Mouse (Mus musculus): ENCODE measurements around the gene Mrpl41. TPM values are rescaled to one million over a fixed set of nuclear protein-coding genes. Genes with fewer than 3 reads are reported as not detected.

Mrpl41 gene
- polyA plus RNA-seq, 1 experiment from 2014 or later = 182 TPM

GRCm38 (mm10) chr2:24925284-24925683 is 49.6 kb downstream of the Mrpl41 start:
- ATAC-seq = no peak
- Histone ChIP-seq H3K4me3 (ENCODE audit: low read length) (no peak overlapping the region), H3K4me1 (ENCODE audit: control insufficient read depth, insufficient read depth, low read depth, low read length) (no peaks in the 10 kb centered on the region), H3K27ac (ENCODE audit: low read depth, low read length) (no peak overlapping the region), H3K4me2 (ENCODE audit: low read length) (no peak overlapping the region), H3K9ac (ENCODE audit: low read depth, low read length) (no peak overlapping the region), H3K27me3 (replicated peaks; ENCODE audit: control insufficient read depth, insufficient read depth, low read length) (no peaks in the 10 kb centered on the region), H3K36me3 (ENCODE audit: control insufficient read depth, insufficient read depth, low read length) (0 out of 2 replicates have a peak, but pooled peaks cover 8% of the 10 kb centered on the region), H3K9me3 (ENCODE audit: control insufficient read depth, low read length) (no peaks in the 10 kb centered on the region)
- WGBS = 89% methylated on average over 8 of the region's 8 CpGs

Small RNA genes within 50 kb of the gene (microRNA-seq; reads per million reads assigned to microRNA genes)
- gene Gm22875 = not detected

Other genes starting within 250 kb of the Mrpl41 start
- 15.9 and 16.6 TPM in 2 replicates for gene Cacna1b, start 211.9 kb downstream of the Mrpl41 start, polyA plus RNA-seq (2015; fragmentation: Nextera tagmentation; extraction: Ambion mirVana)
- 71.2 and 82.0 TPM in 2 replicates for gene Ehmt1, start 55.5 kb downstream of the Mrpl41 start, polyA plus RNA-seq (2015; fragmentation: Nextera tagmentation; extraction: Ambion mirVana)
- gene Arrdc1, start 39.8 kb downstream of the Mrpl41 start, polyA plus RNA-seq (2015; fragmentation: Nextera tagmentation; extraction: Ambion mirVana) = 45.8 and 46.8 TPM in 2 replicates
- gene Zmynd19, start 25.3 kb downstream of the Mrpl41 start, polyA plus RNA-seq (2015; fragmentation: Nextera tagmentation; extraction: Ambion mirVana) = 5.4 and 14.6 TPM in 2 replicates
- gene Dph7, start 12.7 kb downstream of the Mrpl41 start, polyA plus RNA-seq (2015; fragmentation: Nextera tagmentation; extraction: Ambion mirVana) = 36.5 and 39.0 TPM in 2 replicates
- gene Pnpla7, start 935 bp upstream of the Mrpl41 start, polyA plus RNA-seq (2015; fragmentation: Nextera tagmentation; extraction: Ambion mirVana) = 2.2 and 3.4 TPM in 2 replicates
- 173 and 174 TPM in 2 replicates for gene Nsmf, start 79.3 kb upstream of the Mrpl41 start, polyA plus RNA-seq (2015; fragmentation: Nextera tagmentation; extraction: Ambion mirVana)
- not detected in 2 replicates for gene Entpd8, start 105.2 kb upstream of the Mrpl41 start, polyA plus RNA-seq (2015; fragmentation: Nextera tagmentation; extraction: Ambion mirVana)
- not detected in 2 replicates for gene Noxa1, start 120.1 kb upstream of the Mrpl41 start, polyA plus RNA-seq (2015; fragmentation: Nextera tagmentation; extraction: Ambion mirVana)
- gene Nrarp, start 205.7 kb upstream of the Mrpl41 start, polyA plus RNA-seq (2015; fragmentation: Nextera tagmentation; extraction: Ambion mirVana) = 13.6 and 16.3 TPM in 2 replicates
- gene Tor4a, start 221.8 kb upstream of the Mrpl41 start, polyA plus RNA-seq (2015; fragmentation: Nextera tagmentation; extraction: Ambion mirVana) = 2.1 and 2.3 TPM in 2 replicates
- gene Nelfb, start 236.4 kb upstream of the Mrpl41 start, polyA plus RNA-seq (2015; fragmentation: Nextera tagmentation; extraction: Ambion mirVana) = 105 and 112 TPM in 2 replicates
- not detected in 2 replicates for gene Stpg3, start 239.5 kb upstream of the Mrpl41 start, polyA plus RNA-seq (2015; fragmentation: Nextera tagmentation; extraction: Ambion mirVana)
- gene Fam166a, start 243.6 kb upstream of the Mrpl41 start, polyA plus RNA-seq (2015; fragmentation: Nextera tagmentation; extraction: Ambion mirVana) = 0.39 and 1.0 TPM in 2 replicates
- 486 and 553 TPM in 2 replicates for gene Tubb4b, start 249.6 kb upstream of the Mrpl41 start, polyA plus RNA-seq (2015; fragmentation: Nextera tagmentation; extraction: Ambion mirVana)

Measured in hindbrain, embryonic 16.5 days (tissue).